Mouse (Mus musculus): ENCODE data around the gene Tmem82. TPM values are rescaled to one million over a fixed set of nuclear protein-coding genes. Genes with fewer than 3 reads are reported as not detected.

Gene Tmem82
- polyA plus RNA-seq, 1 experiment: 1.8 TPM

DNA sequence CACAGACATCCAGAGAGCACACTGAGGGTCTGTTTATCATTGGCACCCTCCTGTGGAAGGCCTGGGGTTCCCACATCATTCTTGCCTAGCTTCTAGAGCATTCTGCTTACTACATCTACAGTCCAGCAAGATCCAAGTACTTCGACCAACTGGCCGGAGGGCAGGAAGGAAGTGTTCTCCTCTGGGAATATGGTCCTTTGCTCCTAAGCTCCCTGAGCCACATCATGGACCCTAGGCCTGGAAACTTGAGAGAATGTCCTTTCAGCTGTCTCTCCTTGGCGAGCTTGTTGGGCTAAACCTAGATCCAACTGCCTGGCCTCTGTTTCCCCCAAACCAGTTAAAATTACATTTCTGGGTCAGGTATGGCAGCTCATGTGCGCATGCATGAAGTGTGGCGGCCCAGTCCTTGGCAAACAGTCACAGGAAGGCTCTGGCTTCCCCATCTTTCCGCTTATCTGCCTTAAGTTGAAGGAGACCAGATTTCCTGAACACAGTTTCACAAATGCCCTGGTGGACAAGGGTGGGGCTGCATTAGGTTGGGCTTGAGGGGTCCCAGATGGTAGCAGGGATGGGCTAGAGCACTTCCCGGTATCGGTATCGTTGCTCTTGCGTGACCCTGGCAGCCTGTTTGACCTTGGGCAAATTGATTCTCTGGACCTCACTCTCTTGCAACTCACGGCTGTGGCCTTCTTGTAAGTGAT lies 15.8 kb downstream of the Tmem82 start:
- TF ChIP-seq CTCF (IDR thresholded peaks at IDR 0.05; ENCODE audit: control insufficient read depth, insufficient read depth, low read length) (no peak), POLR2A (IDR thresholded peaks at IDR 0.05; ENCODE audit: borderline replicate concordance, control insufficient read depth, low read depth, low read length) (no peak)
- no peak overlapping the region for H3K4me3 ChIP-seq (replicated peaks; ENCODE audit: control insufficient read depth, low read depth, low read length)
- WGBS: 54% methylated on average over 11 of the region's 11 CpGs
- H3K4me1 ChIP-seq (ENCODE audit: control insufficient read depth, insufficient read depth, low read length): no peaks in the 10 kb centered on the region; the same call in 1 of the 2 replicates
- H3K27ac ChIP-seq (ENCODE audit: control insufficient read depth, insufficient read depth, low read depth, low read length, poor library complexity): no peak overlapping the region

DNA sequence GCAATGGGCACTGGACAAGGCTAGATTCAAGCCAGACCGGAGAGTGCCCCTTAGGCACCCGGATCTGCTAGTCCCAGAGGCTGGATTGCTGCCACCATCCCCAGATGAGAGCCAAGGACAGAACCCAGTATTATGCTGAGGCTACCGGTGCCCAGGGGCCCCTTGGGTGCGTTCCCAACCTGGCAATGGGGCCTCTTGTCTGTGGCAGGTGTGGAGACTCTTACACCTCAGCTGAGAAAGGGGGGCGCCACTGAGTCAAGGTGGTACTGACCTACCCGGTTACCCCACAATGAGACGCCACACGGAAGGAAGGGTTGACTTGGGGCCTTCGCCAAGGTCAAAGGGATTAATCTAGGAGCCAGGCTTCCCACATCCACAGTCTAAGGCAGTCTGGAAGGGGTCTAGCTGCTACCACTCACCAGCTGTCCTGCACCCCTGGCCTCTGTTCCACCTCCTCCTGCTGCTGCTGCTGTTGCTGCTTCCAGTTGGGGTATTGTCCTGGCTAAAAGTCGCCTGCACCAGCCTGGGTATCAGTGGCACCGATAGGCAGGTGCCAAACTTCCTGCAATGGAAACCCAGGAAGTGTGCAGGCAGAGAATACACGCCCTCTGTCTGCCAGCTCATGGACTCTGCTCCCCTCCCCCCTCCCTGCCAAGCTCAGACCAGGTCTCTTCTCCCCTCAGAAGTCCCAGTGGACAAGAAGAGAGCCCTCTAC lies 17.1 kb downstream of the Tmem82 start:
- WGBS: 71% methylated on average over 12 of the region's 12 CpGs

DNA sequence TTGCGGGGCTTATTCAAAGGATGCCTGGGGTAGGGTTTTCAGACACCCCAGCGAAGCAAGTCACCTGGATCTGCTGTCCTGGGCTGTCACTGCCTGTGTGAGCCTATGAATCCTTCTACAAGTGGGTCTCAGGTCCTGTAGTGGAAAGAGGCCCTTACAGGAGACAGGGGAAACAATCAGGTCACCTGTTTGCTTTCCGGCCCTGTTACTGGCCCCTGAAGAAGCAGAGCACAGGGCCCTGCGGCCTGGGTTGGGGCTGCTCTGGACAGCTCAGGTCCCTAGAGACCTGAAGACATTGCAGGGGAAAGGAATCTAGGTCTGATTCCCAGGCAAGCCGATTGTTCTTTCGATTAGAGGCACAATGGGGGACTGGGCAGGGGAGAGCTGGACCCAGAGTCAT lies 18.1 kb downstream of the Tmem82 start:
- Histone ChIP-seq H3K27ac (ENCODE audit: control insufficient read depth, insufficient read depth, low read depth, low read length, poor library complexity) (no peak overlapping the region), H3K4me3 (replicated peaks; ENCODE audit: control insufficient read depth, low read depth, low read length) (no peak overlapping the region), H3K4me1 (ENCODE audit: control insufficient read depth, insufficient read depth, low read length) (no peaks in the 10 kb centered on the region; the same call in 1 of the 2 replicates)
- TF ChIP-seq CTCF (IDR thresholded peaks at IDR 0.05; ENCODE audit: control insufficient read depth, insufficient read depth, low read length) (no peak), POLR2A (IDR thresholded peaks at IDR 0.05; ENCODE audit: borderline replicate concordance, control insufficient read depth, low read depth, low read length) (no peak)
- WGBS: 73% methylated on average over 6 of the region's 6 CpGs

More for the DNA sequence above, 17.1 kb downstream of the Tmem82 start:
- H3K4me3 ChIP-seq (replicated peaks; ENCODE audit: control insufficient read depth, low read depth, low read length): no peak overlapping the region
- H3K4me1 ChIP-seq (ENCODE audit: control insufficient read depth, insufficient read depth, low read length): no peaks in the 10 kb centered on the region; the same call in 1 of the 2 replicates
- no peak overlapping the region for H3K27ac ChIP-seq (ENCODE audit: control insufficient read depth, insufficient read depth, low read depth, low read length, poor library complexity)
- no peak for TF ChIP-seq POLR2A (IDR thresholded peaks at IDR 0.05; ENCODE audit: borderline replicate concordance, control insufficient read depth, low read depth, low read length)
- TF ChIP-seq CTCF (IDR thresholded peaks at IDR 0.05; ENCODE audit: control insufficient read depth, insufficient read depth, low read length): no peak

DNA sequence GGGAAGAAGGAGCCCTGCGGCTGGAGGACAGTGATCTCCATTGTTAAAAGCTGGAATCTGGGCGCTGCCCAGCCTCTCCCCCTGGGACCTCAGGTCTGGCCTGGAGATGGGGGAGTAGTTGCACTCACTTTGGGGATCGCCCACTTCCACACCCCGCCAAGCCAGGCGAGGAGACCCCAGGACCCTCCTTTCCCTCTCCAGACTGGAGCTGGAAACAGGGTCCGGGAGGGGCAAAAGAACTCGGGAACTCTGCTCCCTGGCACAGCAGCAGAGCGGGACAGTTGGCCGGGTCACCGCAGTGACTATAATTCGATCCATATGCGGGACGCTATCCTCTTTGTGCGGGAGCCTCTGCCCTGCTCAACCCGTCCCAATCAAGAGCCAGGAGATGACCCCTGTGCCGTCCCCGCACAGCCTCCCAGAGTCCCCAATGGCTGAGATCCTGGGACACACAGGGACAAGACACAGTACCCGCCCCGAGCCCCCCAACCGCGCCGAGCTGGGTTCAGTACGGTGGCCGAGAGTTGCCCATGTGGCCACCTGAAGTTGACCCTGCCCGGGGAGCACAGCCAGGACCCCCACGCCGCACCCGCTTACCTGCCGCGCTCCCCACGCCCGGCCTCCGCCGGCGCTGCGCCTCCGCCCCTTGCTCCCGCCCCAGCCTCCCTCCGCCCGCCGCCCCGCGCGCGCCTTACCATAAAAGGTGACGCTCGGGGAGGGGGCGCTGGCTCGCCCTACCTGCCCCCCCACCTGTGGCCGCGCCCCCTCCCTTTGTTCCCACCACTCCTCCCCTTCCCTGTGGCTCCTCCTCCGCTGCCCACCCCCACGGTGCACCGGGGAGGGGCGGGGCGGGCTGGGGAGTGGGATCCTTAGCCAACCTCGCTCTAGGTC lies 18.9 kb downstream of the Tmem82 start:
- 3% methylated on average over 51 of the region's 57 CpGs for WGBS
- H3K4me1 ChIP-seq (ENCODE audit: control insufficient read depth, insufficient read depth, low read length): no peaks in the 10 kb centered on the region
- H3K27ac ChIP-seq (ENCODE audit: control insufficient read depth, insufficient read depth, low read depth, low read length, poor library complexity): no peak overlapping the region
- no peak for TF ChIP-seq CTCF (IDR thresholded peaks at IDR 0.05; ENCODE audit: control insufficient read depth, insufficient read depth, low read length)
- no peak for TF ChIP-seq POLR2A (IDR thresholded peaks at IDR 0.05; ENCODE audit: borderline replicate concordance, control insufficient read depth, low read depth, low read length)
- no peak overlapping the region for H3K4me3 ChIP-seq (replicated peaks; ENCODE audit: control insufficient read depth, low read depth, low read length)

- H3K4me1 ChIP-seq (ENCODE audit: control insufficient read depth, insufficient read depth, low read length): no peaks in the 10 kb centered on the region
- 4% methylated on average over 9 of the region's 9 CpGs for WGBS
- no peak overlapping the region for H3K4me3 ChIP-seq (replicated peaks; ENCODE audit: control insufficient read depth, low read depth, low read length)
- no peak for TF ChIP-seq CTCF (IDR thresholded peaks at IDR 0.05; ENCODE audit: control insufficient read depth, insufficient read depth, low read length)
- no peak for TF ChIP-seq POLR2A (IDR thresholded peaks at IDR 0.05; ENCODE audit: borderline replicate concordance, control insufficient read depth, low read depth, low read length)
- no peak overlapping the region for H3K27ac ChIP-seq (ENCODE audit: control insufficient read depth, insufficient read depth, low read depth, low read length, poor library complexity)
These were observed 19.6 kb downstream of the Tmem82 start for GRCm38 (mm10) chr4:141598894-141599250.

GRCm38 (mm10) chr4:141598199-141598893 lies 20.1 kb downstream of the Tmem82 start:
- no peak overlapping the region for H3K4me3 ChIP-seq (replicated peaks; ENCODE audit: control insufficient read depth, low read depth, low read length)
- no peaks in the 10 kb centered on the region for H3K4me1 ChIP-seq (ENCODE audit: control insufficient read depth, insufficient read depth, low read length)
- H3K27ac ChIP-seq (ENCODE audit: control insufficient read depth, insufficient read depth, low read depth, low read length, poor library complexity): no peak overlapping the region
- 13% methylated on average over 19 of the region's 19 CpGs for WGBS
- TF ChIP-seq POLR2A (IDR thresholded peaks at IDR 0.05; ENCODE audit: borderline replicate concordance, control insufficient read depth, low read depth, low read length) (no peak), CTCF (IDR thresholded peaks at IDR 0.05; ENCODE audit: control insufficient read depth, insufficient read depth, low read length) (no peak)

GRCm38 (mm10) chr4:141596700-141597328 lies 21.6 kb downstream of the Tmem82 start:
- Histone ChIP-seq H3K4me3 (replicated peaks; ENCODE audit: control insufficient read depth, low read depth, low read length) (no peak overlapping the region), H3K27ac (ENCODE audit: control insufficient read depth, insufficient read depth, low read depth, low read length, poor library complexity) (no peak overlapping the region), H3K4me1 (ENCODE audit: control insufficient read depth, insufficient read depth, low read length) (no peaks in the 10 kb centered on the region)
- 79% methylated on average over 8 of the region's 8 CpGs for WGBS
- TF ChIP-seq POLR2A (IDR thresholded peaks at IDR 0.05; ENCODE audit: borderline replicate concordance, control insufficient read depth, low read depth, low read length): no peak
- no peak for TF ChIP-seq CTCF (IDR thresholded peaks at IDR 0.05; ENCODE audit: control insufficient read depth, insufficient read depth, low read length)
